Mouse (Mus musculus) stomach, embryonic 15.5 days (tissue): Measurements from ENCODE around the gene Tomm20. TPM values are rescaled to one million over a fixed set of nuclear protein-coding genes. Genes with fewer than 3 reads are reported as not detected.
A peak's percentile ranks its signal among the peaks of the same experiment; 100 is the strongest.
"Not testable (repeated sequence)": the region's sequence is repeated elsewhere in the genome, so short reads cannot be mapped to it uniquely, and the experiment has no call there.

ENCODE experiments used
- ATAC-seq: fragments of 200-750 bp; cut with Nextera tagmentation; 2 replicates; pipeline ENCODE4 v1.8.0; 2017; ENCODE audit warnings: low read depth, moderate number of reproducible peaks, moderate TSS enrichment; ENCODE audit not compliant: insufficient read depth, low FRiP score
- H3K27ac ChIP-seq: fragments of 300-500 bp; sonication (generic); 2 replicates; pipeline ENCODE4 v1.5.1; 2015; ENCODE audit warnings: mild to moderate bottlenecking, inconsistent platforms
- H3K27me3 ChIP-seq: fragments of 300-500 bp; sonication (generic); replicated peaks from 2 replicates; pipeline ENCODE4 v1.6.1; 2015; ENCODE audit warnings: inconsistent platforms
- H3K36me3 ChIP-seq: fragments of 300-500 bp; sonication (generic); 2 replicates; pipeline ENCODE4 v1.6.1; 2015; ENCODE audit warnings: inconsistent platforms
- H3K4me1 ChIP-seq: fragments of 300-500 bp; sonication (generic); 2 replicates; pipeline ENCODE4 v1.6.1; 2015; ENCODE audit warnings: inconsistent platforms
- H3K4me2 ChIP-seq: fragments of 300-500 bp; sonication (generic); 2 replicates; pipeline ENCODE4 v1.6.1; 2015; ENCODE audit warnings: mild to moderate bottlenecking, inconsistent platforms
- H3K4me3 ChIP-seq: fragments of 300-500 bp; sonication (generic); replicated peaks from 2 replicates; pipeline ENCODE4 v1.5.1; 2015; ENCODE audit warnings: inconsistent platforms
- H3K9ac ChIP-seq: fragments of 300-500 bp; sonication (generic); 2 replicates; pipeline ENCODE4 v1.6.1; 2015; ENCODE audit warnings: inconsistent platforms
- H3K9me3 ChIP-seq: fragments of 300-500 bp; sonication (generic); 2 replicates; pipeline ENCODE4 v1.6.1; 2016; ENCODE audit warnings: inconsistent platforms
- WGBS: fragments of 180-500 bp; shearing (Covaris S2); methylation state at CpG from one replicate; pipeline ENCODE4 v1.1.7; 2015; 5-methylcytosine and 5-hydroxymethylcytosine counted together
- polyA plus RNA-seq: library from polyadenylated mRNA; unstranded; fragments of >200 nt; fragmentation: Nextera tagmentation; extraction: Ambion mirVana; gene quantifications from 2 replicates; pipeline ENCODE4 v1.2.1, GENCODE M21; 2015

Gene Tomm20
- polyA plus RNA-seq = 226 and 231 TPM in 2 replicates

GRCm38 (mm10) chr8:126945730-126946163, at the start of gene Tomm20:
Tomm20 (minus strand) TSS chr8:126945844.
- H3K27ac ChIP-seq = peak within 1 kb of the TSS; percentile 85
- H3K9ac ChIP-seq = peak within 1 kb of the TSS; percentile 89
- H3K9me3 ChIP-seq = no peaks in the 10 kb centered on the region
- ATAC-seq = peak; percentile 93
- H3K36me3 ChIP-seq = 0 out of 2 replicates have a peak, but pooled peaks cover 4% of the 10 kb centered on the region
- peak within 1 kb of the TSS; percentile 84 for H3K4me3 ChIP-seq
- peaks cover 18% of the 10 kb centered on the region; the same call in 1 of the 2 replicates for H3K4me1 ChIP-seq
- no peaks in the 10 kb centered on the region for H3K27me3 ChIP-seq
- WGBS = under 1% methylated on average over 48 of the region's 48 CpGs
- H3K4me2 ChIP-seq = peak within 1 kb of the TSS; percentile 91

DNA sequence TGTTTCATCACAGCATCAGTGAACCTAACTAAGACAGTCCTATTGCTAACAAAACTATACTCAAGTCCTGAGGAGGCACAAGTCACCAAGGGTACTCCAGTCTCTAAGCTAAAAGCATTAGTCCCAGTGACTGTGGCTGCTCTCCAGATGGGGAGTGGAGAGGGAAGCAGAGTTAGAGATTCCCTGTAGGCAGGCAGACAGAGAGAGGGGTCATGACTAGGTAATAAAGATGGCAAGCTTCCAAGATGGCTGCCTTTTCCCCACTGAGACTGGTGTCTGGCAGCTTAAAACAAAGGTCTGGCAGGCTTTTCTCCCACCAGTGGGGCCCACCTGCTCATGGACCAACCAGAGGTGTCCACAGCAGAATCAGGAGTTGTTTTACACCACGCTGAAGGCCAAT, 48.9 kb upstream of the Tomm20 start:
- Histone ChIP-seq H3K36me3 (no peaks in the 10 kb centered on the region), H3K9me3 (no peaks in the 10 kb centered on the region), H3K4me2 (no peak overlapping the region), H3K4me3 (no peak overlapping the region), H3K9ac (no peak overlapping the region), H3K27ac (no peak overlapping the region), H3K27me3 (no peaks in the 10 kb centered on the region), H3K4me1 (no peaks in the 10 kb centered on the region)
- 74% methylated on average over 1 of the region's 1 CpGs for WGBS
- ATAC-seq = no peak

DNA sequence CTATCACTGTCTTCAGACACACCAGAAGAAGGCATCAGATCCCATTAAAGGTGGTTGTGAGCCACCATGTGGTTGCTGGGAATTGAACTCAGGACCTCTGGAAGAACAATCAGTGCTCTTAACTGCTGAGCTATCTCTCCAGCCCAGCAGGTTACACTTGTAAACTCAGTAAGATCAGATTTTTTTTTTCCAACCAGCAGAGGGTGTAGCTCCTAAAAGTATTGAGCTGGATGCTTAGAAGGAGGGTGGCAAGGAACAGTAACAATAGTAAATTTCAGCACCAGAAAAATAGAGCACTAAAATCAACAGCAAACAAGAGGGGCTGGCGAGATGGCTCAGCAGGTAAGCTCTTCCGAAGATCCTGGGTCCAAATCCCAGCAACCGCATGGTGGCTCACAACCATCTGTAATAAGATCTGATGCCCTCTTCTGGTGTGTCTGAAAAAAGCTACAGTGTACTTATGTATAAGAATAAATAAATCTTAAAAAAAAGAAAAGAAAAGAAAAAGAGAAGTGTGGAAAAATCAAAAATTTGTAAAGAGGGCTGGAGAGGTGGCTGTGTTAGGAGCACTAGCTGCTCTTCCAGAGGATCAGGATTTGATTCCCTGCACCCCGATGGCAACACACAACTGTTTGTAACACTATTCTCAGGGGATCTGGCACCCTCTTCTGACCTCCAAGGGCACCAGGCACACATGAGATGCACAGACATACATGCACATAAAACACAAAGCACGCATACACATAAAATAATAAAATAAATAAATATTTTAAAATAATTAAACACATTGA, 43.9 kb upstream of the Tomm20 start:
- ATAC-seq = no peak
- H3K9ac ChIP-seq = no peak overlapping the region
- no peaks in the 10 kb centered on the region for H3K27me3 ChIP-seq
- no peak overlapping the region for H3K4me3 ChIP-seq
- H3K9me3 ChIP-seq = no peaks in the 10 kb centered on the region
- WGBS = 80% methylated on average over 5 of the region's 5 CpGs
- no peak overlapping the region for H3K4me2 ChIP-seq
- no peak overlapping the region for H3K27ac ChIP-seq
- no peaks in the 10 kb centered on the region for H3K36me3 ChIP-seq
- H3K4me1 ChIP-seq = no peaks in the 10 kb centered on the region

DNA sequence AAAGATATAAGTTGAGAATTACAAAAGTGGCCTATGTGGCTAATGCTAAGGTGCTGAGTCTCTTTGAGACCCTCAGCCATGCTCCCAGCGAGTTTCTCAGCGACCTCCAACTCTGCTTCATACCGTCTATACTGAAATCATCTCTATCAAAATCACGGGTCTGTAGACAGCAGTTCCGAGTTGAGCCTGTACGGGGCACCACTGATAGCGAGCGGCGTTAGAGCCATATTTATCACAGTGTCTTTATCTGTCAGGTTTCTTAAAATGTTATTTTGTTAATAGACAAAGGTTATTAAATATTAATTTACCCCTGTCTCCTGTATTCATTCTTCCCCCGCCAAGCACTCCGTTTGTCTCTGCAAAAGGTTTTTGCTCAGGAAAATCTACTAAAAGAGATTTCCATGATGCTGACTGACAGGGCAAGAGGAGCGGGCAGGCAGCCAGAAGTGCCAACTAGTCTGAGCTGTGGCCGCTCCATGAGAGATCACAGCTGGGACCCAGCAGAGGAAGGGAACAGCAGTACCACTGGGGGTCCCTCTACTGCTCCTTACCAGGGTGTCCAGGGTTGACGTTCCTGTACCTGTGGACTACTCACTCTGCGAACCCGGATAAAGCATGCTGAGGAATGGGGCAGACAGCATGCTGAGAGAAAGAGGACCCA, 42.8 kb upstream of the Tomm20 start:
- H3K36me3 ChIP-seq = no peaks in the 10 kb centered on the region
- H3K4me1 ChIP-seq = no peaks in the 10 kb centered on the region
- no peak overlapping the region for H3K27ac ChIP-seq
- H3K9me3 ChIP-seq = no peaks in the 10 kb centered on the region
- H3K9ac ChIP-seq = no peak overlapping the region
- no peak overlapping the region for H3K4me2 ChIP-seq
- H3K27me3 ChIP-seq = no peaks in the 10 kb centered on the region
- no peak overlapping the region for H3K4me3 ChIP-seq
- 56% methylated on average over 16 of the region's 16 CpGs for WGBS
- no peak for ATAC-seq

GRCm38 (mm10) chr8:126986495-126986894, 40.9 kb upstream of the Tomm20 start:
- Histone ChIP-seq H3K4me2 (peak overlapping the region; percentile 32), H3K27ac (no peak overlapping the region), H3K36me3 (no peaks in the 10 kb centered on the region), H3K27me3 (no peaks in the 10 kb centered on the region), H3K9ac (no peak overlapping the region), H3K4me3 (no peak overlapping the region), H3K4me1 (no peaks in the 10 kb centered on the region), H3K9me3 (no peaks in the 10 kb centered on the region)
- ATAC-seq = peak; percentile 39; the same call in 1 of the 2 replicates
- 3% methylated on average over 12 of the region's 12 CpGs for WGBS

DNA sequence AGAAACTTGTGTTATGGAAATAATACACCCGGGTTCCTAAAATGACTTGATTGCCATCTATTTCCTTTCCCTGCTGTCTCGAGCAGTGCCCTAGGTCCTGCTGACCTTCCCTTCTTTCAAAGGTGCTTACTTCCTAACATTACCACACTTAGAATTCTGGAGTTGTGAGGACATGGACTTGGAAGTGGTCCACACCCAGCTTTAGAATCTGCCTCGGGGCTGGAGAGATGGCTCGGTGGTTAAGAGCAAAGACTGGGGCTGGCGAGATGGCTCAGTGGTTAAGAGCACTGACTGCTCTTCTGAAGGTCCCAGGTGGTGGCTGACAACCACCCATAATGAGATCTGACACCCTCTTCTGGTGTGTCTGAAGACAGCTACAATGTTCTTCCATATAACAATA, 34.4 kb upstream of the Tomm20 start:
- Histone ChIP-seq H3K36me3 (no peaks in the 10 kb centered on the region), H3K9ac (no peak overlapping the region), H3K4me3 (no peak overlapping the region), H3K4me2 (no peak overlapping the region), H3K4me1 (no peaks in the 10 kb centered on the region), H3K27ac (no peak overlapping the region), H3K27me3 (no peaks in the 10 kb centered on the region), H3K9me3 (no peaks in the 10 kb centered on the region)
- WGBS = 61% methylated on average over 5 of the region's 5 CpGs
- ATAC-seq = no peak

- Histone ChIP-seq H3K27me3 (no peaks in the 10 kb centered on the region), H3K4me1 (no peaks in the 10 kb centered on the region), H3K27ac (no peak overlapping the region), H3K9me3 (no peaks in the 10 kb centered on the region), H3K9ac (peak overlapping the region; percentile 10; the same call in 1 of the 2 replicates), H3K36me3 (no peaks in the 10 kb centered on the region), H3K4me2 (peak overlapping the region; percentile 50), H3K4me3 (peak overlapping the region; percentile 34)
- WGBS = 14% methylated on average over 27 of the region's 27 CpGs
- no peak for ATAC-seq
These were observed 33.7 kb upstream of the Tomm20 start for GRCm38 (mm10) chr8:126979091-126979920.

GRCm38 (mm10) chr8:126978535-126978934, 32.9 kb upstream of the Tomm20 start:
- H3K4me2 ChIP-seq = peak overlapping the region; percentile 50; the same call in 1 of the 2 replicates
- H3K27ac ChIP-seq, H3K9me3 ChIP-seq, H3K36me3 ChIP-seq, H3K9ac ChIP-seq, ATAC-seq, H3K27me3 ChIP-seq, H3K4me1 ChIP-seq: not testable (repeated sequence)
- 39% methylated on average over 3 of the region's 3 CpGs for WGBS
- H3K4me3 ChIP-seq = peak overlapping the region; percentile 34; the same call in 1 of the 2 replicates

GRCm38 (mm10) chr8:126978028-126978427, 32.4 kb upstream of the Tomm20 start:
- Histone ChIP-seq H3K9me3 (no peaks in the 10 kb centered on the region), H3K36me3 (no peaks in the 10 kb centered on the region), H3K9ac (no peak overlapping the region), H3K4me2 (no peak overlapping the region), H3K27me3 (no peaks in the 10 kb centered on the region), H3K27ac (no peak overlapping the region), H3K4me1 (no peaks in the 10 kb centered on the region), H3K4me3 (no peak overlapping the region)
- 80% methylated on average over 10 of the region's 10 CpGs for WGBS
- no peak for ATAC-seq

- H3K36me3 ChIP-seq = no peaks in the 10 kb centered on the region
- no peaks in the 10 kb centered on the region for H3K4me1 ChIP-seq
- H3K4me2 ChIP-seq = no peak overlapping the region
- no peak overlapping the region for H3K27ac ChIP-seq
- no peak for ATAC-seq
- no peaks in the 10 kb centered on the region for H3K9me3 ChIP-seq
- no peak overlapping the region for H3K4me3 ChIP-seq
- H3K9ac ChIP-seq = no peak overlapping the region
- 69% methylated on average over 8 of the region's 8 CpGs for WGBS
- no peaks in the 10 kb centered on the region for H3K27me3 ChIP-seq
These were observed 31.1 kb upstream of the Tomm20 start for GRCm38 (mm10) chr8:126976608-126977348.

- Histone ChIP-seq H3K4me2 (no peak overlapping the region), H3K27ac (no peak overlapping the region), H3K4me1 (no peaks in the 10 kb centered on the region), H3K9ac (no peak overlapping the region), H3K4me3 (no peak overlapping the region), H3K36me3 (no peaks in the 10 kb centered on the region), H3K9me3 (no peaks in the 10 kb centered on the region), H3K27me3 (no peaks in the 10 kb centered on the region)
- ATAC-seq = no peak
- WGBS = 11% methylated on average over 1 of the region's 1 CpGs
These were observed 30.1 kb upstream of the Tomm20 start for GRCm38 (mm10) chr8:126975706-126976105.
